Mouse (Mus musculus) myocyte (in vitro differentiated cells): ENCODE data around the gene Stag1.

Source experiments
- E2F4 ChIP-seq: IDR thresholded peaks from one replicate; pipeline ENCODE4 v1.6.1; 2011; ENCODE audit warnings: mild to moderate bottlenecking, control low read depth, moderate library complexity; ENCODE audit not compliant: insufficient read depth
- MYOG ChIP-seq, 3 experiments: IDR thresholded peaks; one replicate each; pipeline ENCODE4 v1.6.1; 2011; ENCODE audit warnings: control low read depth in 2 of 3, low read depth in 2 of 3, mild to moderate bottlenecking in 2 of 3; ENCODE audit not compliant: insufficient read length in 2 of 3, control insufficient read depth in 1 of 3, insufficient read depth in 1 of 3
- POLR2A ChIP-seq: IDR thresholded peaks from one replicate; pipeline ENCODE4 v1.6.1; 2011; ENCODE audit warnings: low read depth, mild to moderate bottlenecking, control low read depth, moderate library complexity; ENCODE audit not compliant: insufficient read length
- POLR2AphosphoS2 ChIP-seq: IDR thresholded peaks from one replicate; pipeline ENCODE4 v1.6.1; 2011; ENCODE audit warnings: low read depth, control low read depth; ENCODE audit not compliant: insufficient read length
- TCF12 ChIP-seq: IDR thresholded peaks from one replicate; pipeline ENCODE4 v1.6.1; 2011; ENCODE audit warnings: mild to moderate bottlenecking, control low read depth; ENCODE audit not compliant: poor library complexity, insufficient read depth, severe bottlenecking
- TCF3 ChIP-seq: IDR thresholded peaks from one replicate; pipeline ENCODE4 v1.6.1; 2011; ENCODE audit warnings: low read depth, control low read depth; ENCODE audit not compliant: insufficient read length
- USF1 ChIP-seq: IDR thresholded peaks from one replicate; pipeline ENCODE4 v1.6.1; 2011; ENCODE audit warnings: low read depth, mild to moderate bottlenecking, control low read depth, moderate library complexity

GRCm38 (mm10) chr9:100979260-100979659, 381.7 kb downstream of the Stag1 start:
- no peak for TF ChIP-seq TCF12
- no peak for TF ChIP-seq POLR2A
- TF ChIP-seq POLR2AphosphoS2 = no peak
- no peak for TF ChIP-seq USF1
- TF ChIP-seq E2F4 = no peak
- no peak for TF ChIP-seq MYOG (IDR thresholded peaks at IDR 0.05; ENCODE audit: control insufficient read depth in 1 of 3, insufficient read depth in 1 of 3, insufficient read length in 2 of 3, low read depth in 2 of 3)
- TF ChIP-seq TCF3 = no peak
